Mouse (Mus musculus): Measurements from ENCODE around the gene Top3a. TPM values are rescaled to one million over a fixed set of nuclear protein-coding genes. Genes with fewer than 3 reads are reported as not detected.

The Top3a gene
- polyA plus RNA-seq, 1 experiment from 2014 or later = 8.9 TPM

- Histone ChIP-seq H3K4me1 (replicated peaks) (no peaks in the 10 kb centered on the region), H3K9ac (no peak overlapping the region), H3K27ac (replicated peaks) (no peak overlapping the region), H3K36me3 (no peaks in the 10 kb centered on the region), H3K4me2 (no peak overlapping the region), H3K9me3 (no peaks in the 10 kb centered on the region), H3K4me3 (no peak overlapping the region), H3K27me3 (no peaks in the 10 kb centered on the region)
- 94% methylated on average over 4 of the region's 4 CpGs for WGBS
- no peak for ATAC-seq (ENCODE audit: low FRiP score, low read depth)
These were observed 22.8 kb upstream of the Top3a start for GRCm38 (mm10) chr11:60799977-60800376.

- Histone ChIP-seq H3K27me3 (no peaks in the 10 kb centered on the region), H3K27ac (replicated peaks) (no peak overlapping the region), H3K4me2 (no peak overlapping the region), H3K4me3 (no peak overlapping the region), H3K36me3 (no peaks in the 10 kb centered on the region), H3K9me3 (no peaks in the 10 kb centered on the region), H3K9ac (no peak overlapping the region), H3K4me1 (replicated peaks) (no peaks in the 10 kb centered on the region)
- no peak for ATAC-seq (ENCODE audit: low FRiP score, low read depth)
- 92% methylated on average over 11 of the region's 11 CpGs for WGBS
These were observed 19.2 kb upstream of the Top3a start for GRCm38 (mm10) chr11:60796342-60796741.

GRCm38 (mm10) chr11:60790472-60790871 lies 13.3 kb upstream of the Top3a start:
- H3K36me3 ChIP-seq = peaks cover 36% of the 10 kb centered on the region
- no peaks in the 10 kb centered on the region for H3K27me3 ChIP-seq
- H3K4me2 ChIP-seq = no peak overlapping the region
- WGBS = 87% methylated on average over 2 of the region's 2 CpGs
- no peak overlapping the region for H3K4me3 ChIP-seq
- no peaks in the 10 kb centered on the region for H3K9me3 ChIP-seq
- H3K27ac ChIP-seq (replicated peaks) = no peak overlapping the region
- no peak overlapping the region for H3K9ac ChIP-seq
- H3K4me1 ChIP-seq (replicated peaks) = peaks cover 4% of the 10 kb centered on the region; the same call in 1 of the 2 replicates
- ATAC-seq (ENCODE audit: low FRiP score, low read depth) = no peak

GRCm38 (mm10) chr11:60787595-60787994 lies 10.4 kb upstream of the Top3a start:
- H3K4me2 ChIP-seq = no peak overlapping the region
- no peak overlapping the region for H3K27ac ChIP-seq (replicated peaks)
- no peaks in the 10 kb centered on the region for H3K27me3 ChIP-seq
- H3K4me3 ChIP-seq = no peak overlapping the region
- peaks cover 8% of the 10 kb centered on the region for H3K4me1 ChIP-seq (replicated peaks)
- ATAC-seq (ENCODE audit: low FRiP score, low read depth) = no peak
- 43% methylated on average over 1 of the region's 1 CpGs for WGBS
- H3K36me3 ChIP-seq = peaks cover 57% of the 10 kb centered on the region
- H3K9ac ChIP-seq = no peak overlapping the region
- H3K9me3 ChIP-seq = no peaks in the 10 kb centered on the region

- Histone ChIP-seq H3K4me3 (no peak overlapping the region), H3K4me1 (replicated peaks) (peaks cover 40% of the 10 kb centered on the region), H3K9me3 (no peaks in the 10 kb centered on the region), H3K27ac (replicated peaks) (no peak overlapping the region), H3K36me3 (peaks cover 57% of the 10 kb centered on the region), H3K27me3 (no peaks in the 10 kb centered on the region), H3K9ac (no peak overlapping the region), H3K4me2 (no peak overlapping the region)
- ATAC-seq (ENCODE audit: low FRiP score, low read depth) = no peak
- 94% methylated on average over 8 of the region's 8 CpGs for WGBS
These were observed 7.2 kb upstream of the Top3a start for GRCm38 (mm10) chr11:60784179-60784922.

- 87% methylated on average over 10 of the region's 10 CpGs for WGBS
- Histone ChIP-seq H3K4me2 (peak overlapping the region; percentile 44), H3K4me1 (replicated peaks) (peaks cover 73% of the 10 kb centered on the region), H3K27me3 (no peaks in the 10 kb centered on the region), H3K27ac (replicated peaks) (no peak overlapping the region), H3K9me3 (no peaks in the 10 kb centered on the region), H3K4me3 (0 out of 2 replicates have a peak overlapping the region, but pooled peaks have one; percentile 3), H3K9ac (no peak overlapping the region), H3K36me3 (peaks cover 16% of the 10 kb centered on the region)
- no peak for ATAC-seq (ENCODE audit: low FRiP score, low read depth)
These were observed 2.6 kb upstream of the Top3a start for GRCm38 (mm10) chr11:60779673-60780189.

- Histone ChIP-seq H3K27ac (replicated peaks) (peak overlapping the region; percentile 84), H3K9me3 (no peaks in the 10 kb centered on the region), H3K9ac (peak overlapping the region; percentile 78), H3K36me3 (0 out of 2 replicates have a peak, but pooled peaks cover 3% of the 10 kb centered on the region), H3K4me2 (peak overlapping the region; percentile 92), H3K4me3 (peak overlapping the region; percentile 90), H3K4me1 (replicated peaks) (peaks cover 80% of the 10 kb centered on the region), H3K27me3 (no peaks in the 10 kb centered on the region)
- WGBS = 28% methylated on average over 16 of the region's 16 CpGs
- ATAC-seq (ENCODE audit: low FRiP score, low read depth) = no peak
These were observed 721 bp upstream of the Top3a start for GRCm38 (mm10) chr11:60777801-60778370.

- H3K27me3 ChIP-seq = no peaks in the 10 kb centered on the region
- H3K9ac ChIP-seq = peak overlapping the region; percentile 78
- H3K27ac ChIP-seq (replicated peaks) = peak overlapping the region; percentile 84; the same call in 1 of the 2 replicates
- no peak for ATAC-seq (ENCODE audit: low FRiP score, low read depth)
- no peaks in the 10 kb centered on the region for H3K36me3 ChIP-seq
- no peaks in the 10 kb centered on the region for H3K9me3 ChIP-seq
- peak overlapping the region; percentile 90 for H3K4me3 ChIP-seq
- peak overlapping the region; percentile 92 for H3K4me2 ChIP-seq
- H3K4me1 ChIP-seq (replicated peaks) = peaks cover 64% of the 10 kb centered on the region
- WGBS = 5% methylated on average over 17 of the region's 17 CpGs
These were observed 897 bp downstream of the Top3a start for GRCm38 (mm10) chr11:60776107-60776828.

GRCm38 (mm10) chr11:60775578-60775977 lies 1.6 kb downstream of the Top3a start:
- H3K9ac ChIP-seq = 0 out of 2 replicates have a peak overlapping the region, but pooled peaks have one; percentile 78
- no peaks in the 10 kb centered on the region for H3K36me3 ChIP-seq
- no peak overlapping the region for H3K27ac ChIP-seq (replicated peaks)
- WGBS = 58% methylated on average over 6 of the region's 6 CpGs
- H3K4me2 ChIP-seq = peak overlapping the region; percentile 92
- peak overlapping the region; percentile 90 for H3K4me3 ChIP-seq
- ATAC-seq (ENCODE audit: low FRiP score, low read depth) = no peak
- no peaks in the 10 kb centered on the region for H3K9me3 ChIP-seq
- H3K4me1 ChIP-seq (replicated peaks) = peaks cover 57% of the 10 kb centered on the region
- H3K27me3 ChIP-seq = no peaks in the 10 kb centered on the region

GRCm38 (mm10) chr11:60774841-60775240 lies 2.3 kb downstream of the Top3a start:
- WGBS = 86% methylated on average over 1 of the region's 1 CpGs
- peaks cover 49% of the 10 kb centered on the region for H3K4me1 ChIP-seq (replicated peaks)
- no peak overlapping the region for H3K9ac ChIP-seq
- H3K4me3 ChIP-seq = no peak overlapping the region
- no peaks in the 10 kb centered on the region for H3K27me3 ChIP-seq
- H3K27ac ChIP-seq (replicated peaks) = no peak overlapping the region
- H3K9me3 ChIP-seq = no peaks in the 10 kb centered on the region
- H3K4me2 ChIP-seq = peak overlapping the region; percentile 92; the same call in 1 of the 2 replicates
- H3K36me3 ChIP-seq = no peaks in the 10 kb centered on the region
- ATAC-seq (ENCODE audit: low FRiP score, low read depth) = no peak

- H3K27ac ChIP-seq (replicated peaks) = no peak overlapping the region
- no peak overlapping the region for H3K4me2 ChIP-seq
- H3K9ac ChIP-seq = no peak overlapping the region
- no peaks in the 10 kb centered on the region for H3K27me3 ChIP-seq
- no peaks in the 10 kb centered on the region for H3K36me3 ChIP-seq
- H3K4me1 ChIP-seq (replicated peaks) = peaks cover 43% of the 10 kb centered on the region
- WGBS = 85% methylated on average over 3 of the region's 3 CpGs
- no peaks in the 10 kb centered on the region for H3K9me3 ChIP-seq
- no peak overlapping the region for H3K4me3 ChIP-seq
- ATAC-seq (ENCODE audit: low FRiP score, low read depth) = no peak
These were observed 2.9 kb downstream of the Top3a start for GRCm38 (mm10) chr11:60774158-60774689.
